Mouse (Mus musculus) left cerebral cortex, postnatal 4 days (tissue): ENCODE measurements around the gene Hmg20b. TPM values are rescaled to one million over a fixed set of nuclear protein-coding genes. Genes with fewer than 3 reads are reported as not detected.

Source experiments
- microRNA-seq: library from miRNA; unstranded; fragments of <30 nt; microRNA quantifications from one replicate; pipeline ENCODE4 v1.2.0, GENCODE M21; 2022
- total RNA-seq, 2 experiments: library from RNA; stranded (reverse); gene quantifications; 2 replicates each; pipeline ENCODE4 v1.2.3; 2021

The Hmg20b gene
- total RNA-seq, 2 experiments from 2014 or later: 23.5 to 26.8 TPM

Small RNA genes within 50 kb of the gene (microRNA-seq; reads per million reads assigned to microRNA genes)
- gene Mir6913: 2.4 reads per million

Other genes starting within 250 kb of the Hmg20b start
- 100 to 1,000 TPM; 153 to 167 TPM for gene Map2k2, start 244.6 kb downstream of the Hmg20b start, total RNA-seq
- 10 to 100 TPM; 23.3 to 24.7 TPM for gene Zbtb7a, start 215.3 kb downstream of the Hmg20b start, total RNA-seq
- 10 to 100 TPM; 29.6 to 30.4 TPM for gene Pias4, start 182.6 kb downstream of the Hmg20b start, total RNA-seq
- 1,000 to 10,000 TPM; 1,312 to 1,322 TPM for gene Eef2, start 173.8 kb downstream of the Hmg20b start, total RNA-seq
- gene Dapk3, start 167.5 kb downstream of the Hmg20b start, total RNA-seq: 10 to 100 TPM; 62.7 to 62.9 TPM
- gene 4930442H23Rik, start 166.6 kb downstream of the Hmg20b start, total RNA-seq: not detected
- under 1 TPM in 1 of 2 experiments, not detected in 1; 0.44 TPM for gene Nmrk2, start 148.4 kb downstream of the Hmg20b start, total RNA-seq
- gene Atcay, start 119.6 kb downstream of the Hmg20b start, total RNA-seq: 100 to 1,000 TPM; 195 to 206 TPM
- 10 to 100 TPM; 65.2 to 66.0 TPM for gene Zfr2, start 117.3 kb downstream of the Hmg20b start, total RNA-seq
- 100 to 1,000 TPM; 132 to 140 TPM for gene Matk, start 97.5 kb downstream of the Hmg20b start, total RNA-seq
- gene Mrpl54, start 83.5 kb downstream of the Hmg20b start, total RNA-seq: 10 to 100 TPM; 41.9 to 50.6 TPM
- 10 to 100 TPM; 22.6 to 28.2 TPM for gene Apba3, start 83.5 kb downstream of the Hmg20b start, total RNA-seq
- 1 to 10 TPM; 5.4 to 6.1 TPM for gene Tjp3, start 58.9 kb downstream of the Hmg20b start, total RNA-seq
- 100 to 1,000 TPM; 295 to 304 TPM for gene Pip5k1c, start 57.5 kb downstream of the Hmg20b start, total RNA-seq
- 10 to 100 TPM; 26.5 to 26.9 TPM for gene Cactin, start 29.4 kb downstream of the Hmg20b start, total RNA-seq
- gene Tbxa2r, start 21.7 kb downstream of the Hmg20b start, total RNA-seq: 1 to 10 TPM; 1.6 to 2.0 TPM
- gene Gipc3, start 7.2 kb downstream of the Hmg20b start, total RNA-seq: under 1 TPM; 0.12 to 0.28 TPM
- gene Mfsd12, start 7.0 kb upstream of the Hmg20b start, total RNA-seq: 10 to 100 TPM; 29.6 to 29.7 TPM
- 1 to 10 TPM; 1.3 to 1.4 TPM for gene 4930404N11Rik, start 15.3 kb upstream of the Hmg20b start, total RNA-seq
- gene Fzr1, start 28.0 kb upstream of the Hmg20b start, total RNA-seq: 100 to 1,000 TPM; 109 to 112 TPM
- 10 to 100 TPM; 58.8 to 61.5 TPM for gene Dohh, start 33.9 kb upstream of the Hmg20b start, total RNA-seq
- gene Gm48551, start 34.0 kb upstream of the Hmg20b start, total RNA-seq: 1 to 10 TPM; 3.7 to 4.4 TPM
- gene Gm48552, start 38.5 kb upstream of the Hmg20b start, total RNA-seq: 1 to 10 TPM; 2.7 to 5.9 TPM
- gene Smim24, start 42.6 kb upstream of the Hmg20b start, total RNA-seq: 1 to 10 TPM; 1.5 to 2.3 TPM
- 10 to 100 TPM; 29.5 to 31.1 TPM for gene Nfic, start 105.2 kb upstream of the Hmg20b start, total RNA-seq
- gene Celf5, start 132.2 kb upstream of the Hmg20b start, total RNA-seq: 100 to 1,000 TPM; 303 to 316 TPM
- 100 to 1,000 TPM; 104 to 105 TPM for gene Ncln, start 145.9 kb upstream of the Hmg20b start, total RNA-seq
- gene S1pr4, start 149.7 kb upstream of the Hmg20b start, total RNA-seq: under 1 TPM; 0.14 to 0.66 TPM
- gene Gna15, start 173.7 kb upstream of the Hmg20b start, total RNA-seq: 1 to 10 TPM; 1.1 to 1.6 TPM
- 100 to 1,000 TPM; 116 to 117 TPM for gene Gna11, start 194.7 kb upstream of the Hmg20b start, total RNA-seq
- gene Aes, start 209.0 kb upstream of the Hmg20b start, total RNA-seq: 100 to 1,000 TPM; 474 to 479 TPM
- gene Tle2, start 224.1 kb upstream of the Hmg20b start, total RNA-seq: 10 to 100 TPM; 34.0 to 44.5 TPM